Mouse (Mus musculus) liver, postnatal 0 days (tissue): ENCODE measurements around the gene Vamp1.

Experiments
- CTCF ChIP-seq: sonication (generic); IDR thresholded peaks from 2 replicates; pipeline ENCODE4 v1.5.1; 2016; ENCODE audit warnings: antibody characterized with exemption, low read depth
- EP300 ChIP-seq: IDR thresholded peaks from 2 replicates; pipeline ENCODE4 v1.6.1; 2016; ENCODE audit warnings: antibody characterized with exemption, low read depth, mild to moderate bottlenecking

- TF ChIP-seq CTCF, result no peak
- TF ChIP-seq EP300, result no peak
Observed at GRCm38 (mm10) chr6:125286944-125287343, 71.6 kb downstream of the Vamp1 start.
